Mouse (Mus musculus) retina, adult 2 months (tissue): Measurements from ENCODE around the gene Shroom3.

Experiments
- DNase-seq: peaks from one replicate; pipeline ENCODE4 v3.0.0-alpha.2; 2012; ENCODE audit warnings: low read depth, low spot score

Gene Shroom3

DNA sequence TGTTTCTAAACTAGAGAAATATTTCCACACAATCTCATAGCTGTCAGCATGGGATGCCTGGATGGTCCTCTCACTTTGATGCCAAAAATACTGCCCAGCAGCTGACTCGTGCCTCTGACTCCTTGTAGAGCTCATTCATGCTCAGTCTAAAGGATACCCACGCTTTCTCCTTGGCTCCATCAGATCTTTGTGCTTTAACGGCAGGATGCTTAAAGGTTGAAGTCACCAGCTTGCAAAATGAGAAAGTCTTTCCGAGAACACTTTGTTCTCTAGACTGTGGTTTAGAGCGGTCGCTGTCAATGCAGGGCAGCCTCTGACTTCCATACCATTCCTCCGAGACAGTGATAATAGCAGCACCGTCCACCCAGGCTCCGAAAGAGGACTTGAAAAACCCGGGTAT is 249.8 kb downstream of the Shroom3 start:
- no peak for DNase-seq

DNA sequence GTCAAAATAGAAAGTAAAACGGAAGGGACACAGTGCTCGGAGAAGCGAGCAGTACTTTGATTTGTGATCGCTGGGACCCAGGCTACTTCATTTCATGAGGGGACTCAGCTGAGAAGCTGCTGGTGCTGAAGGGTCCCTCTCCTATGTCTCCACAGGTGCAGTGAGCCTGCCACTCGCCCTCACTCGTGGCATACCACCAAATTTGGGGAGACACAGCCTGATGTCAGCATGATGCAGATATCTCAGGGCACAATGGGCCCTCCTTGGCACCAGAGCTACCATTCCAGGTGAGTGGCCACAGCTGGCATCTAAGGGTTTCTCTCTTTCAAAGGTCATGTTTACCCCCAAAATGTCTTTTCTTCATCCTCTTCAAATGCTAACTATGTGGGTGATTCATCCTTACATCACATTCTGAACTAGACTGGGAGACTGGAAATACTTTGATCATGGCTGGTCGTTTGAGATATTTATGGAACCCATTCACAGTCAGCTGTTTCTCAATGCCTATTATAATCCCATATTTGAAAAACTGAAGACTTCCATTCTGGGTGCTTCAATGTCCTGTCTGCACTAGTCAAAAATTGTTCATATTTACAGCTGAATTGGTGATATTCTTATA is 250.5 kb downstream of the Shroom3 start:
- no peak for DNase-seq

DNA sequence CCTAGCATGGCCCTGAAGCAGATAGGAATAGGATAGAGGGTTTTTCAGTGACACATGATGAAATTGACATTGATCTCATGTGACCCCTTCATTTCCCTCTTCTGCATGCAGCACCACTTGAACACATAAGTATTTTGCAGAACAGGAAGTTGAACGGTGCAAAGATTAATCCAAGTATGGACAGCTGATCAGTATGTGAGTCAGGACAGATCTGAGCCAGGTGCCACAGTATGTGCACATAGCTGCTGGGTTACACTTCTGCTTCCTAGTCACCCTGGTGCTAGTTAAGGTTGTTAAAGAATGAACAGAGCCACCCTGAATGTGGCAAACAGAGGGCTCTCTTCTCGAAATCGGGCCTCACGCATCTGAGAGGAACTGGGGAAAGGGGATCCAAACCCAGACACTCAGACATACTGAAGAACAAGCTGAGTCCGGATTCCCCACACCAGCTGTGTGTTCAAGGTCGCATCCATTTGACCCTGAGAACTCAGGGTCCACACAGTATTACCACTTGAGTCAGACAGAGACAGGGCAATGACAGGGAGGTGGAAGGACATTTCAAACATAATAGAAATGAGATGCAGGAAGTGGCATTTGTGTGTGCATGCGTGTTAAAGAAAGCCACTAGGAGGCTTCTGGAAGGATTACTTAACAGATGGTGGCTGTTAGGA is 251.2 kb downstream of the Shroom3 start:
- no peak for DNase-seq

DNA sequence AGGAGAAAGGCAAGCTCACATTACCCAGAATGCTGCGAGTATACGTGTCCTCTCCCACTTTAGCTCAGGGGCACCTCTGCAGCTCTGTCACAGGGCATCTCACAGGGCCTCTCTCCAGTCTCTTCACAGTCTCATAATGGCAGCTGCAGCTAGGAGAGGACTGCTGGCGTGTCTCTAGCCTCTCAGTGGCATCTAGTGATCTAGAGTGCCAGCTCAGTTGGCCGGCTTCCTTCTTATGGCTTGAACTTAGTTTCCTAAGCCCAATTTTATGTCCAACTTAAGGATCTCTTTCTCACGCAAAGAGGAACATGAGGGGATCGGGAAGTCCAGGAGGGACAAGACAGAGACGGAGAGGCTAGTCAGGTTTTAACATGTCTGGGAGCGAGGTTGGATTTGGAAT is 252.6 kb downstream of the Shroom3 start:
- DNase-seq, result no peak

- no peak for DNase-seq
These were observed 254.5 kb downstream of the Shroom3 start for GRCm38 (mm10) chr5:92937701-92938100.

GRCm38 (mm10) chr5:92939246-92939995 is 256.2 kb downstream of the Shroom3 start:
- no peak for DNase-seq

- DNase-seq, result no peak
These were observed 258.9 kb downstream of the Shroom3 start for GRCm38 (mm10) chr5:92942166-92942565.

GRCm38 (mm10) chr5:92942577-92942976 is 259.3 kb downstream of the Shroom3 start:
- no peak for DNase-seq

DNA sequence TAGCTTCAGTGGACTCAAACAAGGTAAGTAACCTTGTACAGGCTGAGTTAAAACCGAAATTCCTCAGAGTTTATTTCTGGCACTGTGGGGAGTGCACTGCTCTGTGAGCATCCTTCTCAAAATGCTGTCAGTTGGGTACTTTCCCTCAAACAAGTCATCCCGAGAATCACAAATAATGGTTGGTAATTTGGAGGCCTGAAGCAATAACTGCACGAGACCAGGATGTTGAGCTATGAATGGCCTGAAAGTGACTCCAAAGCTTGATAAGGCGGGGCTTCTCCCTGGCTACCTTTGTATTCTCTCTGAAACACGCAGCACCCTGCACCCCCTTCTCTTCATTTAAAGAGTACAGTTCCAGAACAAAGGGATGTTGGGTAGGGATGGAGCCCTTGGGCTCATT is 261.6 kb downstream of the Shroom3 start:
- no peak for DNase-seq

DNA sequence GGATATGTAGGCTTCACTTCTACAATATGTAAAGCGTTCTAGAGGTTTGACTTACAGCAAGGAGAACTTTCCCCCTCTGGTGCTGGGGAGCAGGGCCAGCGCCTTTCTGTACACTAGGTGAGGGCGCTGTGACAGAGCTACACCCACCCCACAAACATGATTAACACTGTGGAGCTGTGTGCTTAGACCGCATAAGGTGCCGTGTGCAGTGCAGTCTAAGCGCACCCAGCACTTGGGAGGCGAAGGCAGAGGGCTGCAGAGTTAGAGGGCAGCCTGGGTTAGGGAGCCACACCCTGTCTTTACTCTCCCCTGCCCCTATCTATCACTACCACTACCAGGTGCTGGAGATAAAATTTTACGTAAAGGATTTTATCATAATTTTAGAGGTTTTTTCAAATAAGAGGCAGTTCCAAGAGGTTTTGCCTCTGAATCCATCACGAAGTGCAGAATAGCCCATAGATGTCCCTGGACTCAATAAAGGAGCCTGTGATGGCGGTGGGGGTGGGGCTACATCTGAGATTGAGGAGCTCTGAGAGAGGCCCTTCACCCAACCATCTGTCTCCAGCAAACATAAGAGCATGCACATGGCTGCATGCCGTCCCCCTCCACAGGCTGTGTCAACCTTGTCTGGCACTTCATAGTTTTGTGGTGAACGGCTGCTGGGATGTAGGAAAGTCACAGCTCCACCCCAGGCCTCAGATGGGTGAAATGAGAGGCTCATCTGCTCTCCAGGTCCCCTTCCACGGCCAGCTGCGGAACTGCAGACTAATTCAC is 265.9 kb downstream of the Shroom3 start:
- DNase-seq, result no peak

DNA sequence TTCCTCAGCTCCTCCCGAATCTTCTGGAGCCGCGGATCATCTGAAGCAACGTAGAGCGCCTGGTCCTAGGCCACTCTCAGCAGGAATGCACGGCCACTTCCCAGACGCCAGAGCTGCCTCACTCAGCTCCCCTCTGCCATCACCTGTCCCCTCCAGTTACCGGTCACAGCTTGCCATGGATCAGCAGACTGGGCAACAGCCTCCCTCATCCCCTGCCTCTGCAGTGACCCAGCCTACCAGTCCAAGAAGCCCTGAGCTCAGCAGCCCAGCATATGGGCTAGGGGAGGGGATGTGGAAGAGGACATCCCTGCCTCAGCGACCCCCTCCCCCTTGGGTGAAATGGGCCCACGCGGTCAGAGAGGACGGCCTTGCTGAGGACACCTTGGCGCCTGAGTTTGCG is 267.3 kb downstream of the Shroom3 start:
- no peak for DNase-seq

- no peak for DNase-seq
These were observed 267.8 kb downstream of the Shroom3 start for GRCm38 (mm10) chr5:92951079-92951478.

DNA sequence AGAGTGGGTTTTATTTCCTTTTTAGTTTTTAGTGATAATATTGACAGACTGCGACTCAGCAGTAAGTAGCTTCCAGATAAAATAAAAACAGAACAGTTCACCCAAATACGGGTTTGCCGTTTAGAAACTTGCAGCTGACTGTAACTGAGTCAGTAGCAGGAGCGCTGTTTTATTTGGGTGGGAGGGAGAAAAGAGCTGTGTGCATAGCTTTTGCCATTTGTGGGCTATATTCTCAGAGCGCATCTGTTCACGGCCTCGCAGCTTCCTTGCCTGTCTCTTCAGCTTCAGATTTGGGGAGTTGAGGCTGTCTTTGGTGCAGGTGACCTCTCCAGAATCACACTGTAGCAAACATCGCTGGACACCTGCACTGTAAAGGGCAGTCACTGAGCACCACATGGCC is 270.6 kb downstream of the Shroom3 start:
- DNase-seq, result no peak

DNA sequence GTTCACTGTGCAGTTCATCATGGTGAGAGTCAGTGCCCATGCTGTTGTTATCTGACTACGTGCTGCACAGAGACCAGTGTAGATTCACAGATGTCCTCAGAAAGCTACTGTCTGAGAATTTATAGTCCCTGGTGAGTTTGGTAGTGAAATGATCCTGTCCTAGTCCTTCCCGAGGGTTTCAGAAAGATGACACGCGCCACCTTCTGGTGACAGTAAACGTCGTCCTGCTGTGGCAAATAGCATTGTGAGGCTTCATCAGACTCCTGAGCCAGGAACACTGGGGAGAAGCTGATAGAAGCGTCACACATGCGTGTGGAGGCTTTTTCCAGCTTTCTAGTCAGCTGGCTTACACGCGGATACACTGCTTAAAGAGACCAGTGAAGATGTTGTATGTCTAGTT is 271.1 kb downstream of the Shroom3 start:
- peak; percentile 54 for DNase-seq

DNA sequence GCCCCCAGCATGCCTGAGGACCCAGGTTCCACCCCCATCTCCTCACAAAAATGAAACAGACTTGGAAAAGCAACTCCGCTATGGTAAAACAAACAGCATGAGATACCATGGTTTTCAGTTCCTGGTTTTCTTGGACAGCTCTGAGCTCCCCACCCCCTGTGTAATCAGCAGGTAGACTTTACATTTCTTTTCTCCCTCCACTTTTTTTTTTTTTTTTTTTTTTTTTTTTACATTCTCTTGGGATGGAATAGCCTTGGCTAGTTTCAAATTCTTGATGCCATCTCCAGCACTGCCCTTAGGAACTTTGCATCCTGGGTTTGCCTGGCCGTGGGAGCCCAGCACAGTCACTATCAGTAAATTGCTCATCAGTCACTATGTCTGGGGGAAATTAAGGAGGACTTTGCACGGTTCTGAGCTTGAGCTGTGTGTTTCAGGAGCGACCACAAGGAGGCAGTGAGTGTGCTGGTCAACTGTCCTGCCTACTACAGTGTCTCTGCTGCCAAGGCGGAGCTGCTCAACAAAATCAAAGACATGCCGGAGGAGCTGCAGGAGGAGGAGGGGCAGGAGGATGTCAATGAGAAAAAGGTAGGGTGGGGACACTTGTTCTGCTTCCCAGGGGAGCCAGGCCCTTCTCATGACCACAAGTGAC is 271.7 kb downstream of the Shroom3 start:
- DNase-seq, result no peak

DNA sequence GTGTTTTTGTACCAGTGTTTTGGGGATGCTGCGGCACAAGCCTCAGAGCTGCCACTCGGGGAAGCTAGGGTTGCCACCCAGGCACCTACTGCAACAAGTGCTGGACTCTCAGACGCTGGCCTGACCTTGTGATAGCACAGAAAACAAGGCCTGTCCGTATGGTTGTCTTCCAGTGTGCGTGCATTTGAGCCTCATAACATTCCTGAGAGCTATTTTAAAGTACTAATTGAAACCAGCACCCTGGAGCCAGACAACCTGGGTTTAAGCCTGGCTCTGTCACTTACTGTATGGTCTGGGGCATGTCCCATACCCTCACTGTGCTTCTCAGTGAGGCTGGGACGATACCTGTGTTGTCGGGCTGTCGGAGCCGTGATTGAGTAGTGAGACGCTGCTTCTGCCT is 276.1 kb downstream of the Shroom3 start:
- DNase-seq, result no peak

DNA sequence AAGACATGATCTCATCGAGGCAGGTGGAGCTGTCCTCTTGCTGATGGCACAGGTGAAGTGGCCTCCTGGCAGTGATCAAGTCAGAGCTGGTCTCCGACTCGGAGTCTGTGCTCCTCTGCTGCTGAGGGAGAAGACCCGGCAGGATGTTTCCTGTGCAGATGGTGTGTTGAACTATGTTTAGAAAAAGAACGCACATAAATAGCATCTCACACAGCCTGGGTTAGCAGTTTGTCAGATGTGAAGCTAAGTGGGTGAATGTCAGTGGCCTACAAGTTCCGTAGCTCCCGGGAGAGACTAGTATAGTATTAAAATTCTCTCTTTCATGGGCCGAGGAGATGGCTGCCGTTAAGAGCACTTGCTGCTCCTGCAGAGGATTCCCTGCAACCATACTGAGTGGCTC is 276.5 kb downstream of the Shroom3 start:
- DNase-seq, result no peak

- DNase-seq, result no peak
These were observed 278.1 kb downstream of the Shroom3 start for GRCm38 (mm10) chr5:92961353-92961752.

GRCm38 (mm10) chr5:92961770-92962231 is 278.6 kb downstream of the Shroom3 start:
- no peak for DNase-seq

- DNase-seq, result no peak
These were observed 281.5 kb downstream of the Shroom3 start for GRCm38 (mm10) chr5:92964691-92965090.

DNA sequence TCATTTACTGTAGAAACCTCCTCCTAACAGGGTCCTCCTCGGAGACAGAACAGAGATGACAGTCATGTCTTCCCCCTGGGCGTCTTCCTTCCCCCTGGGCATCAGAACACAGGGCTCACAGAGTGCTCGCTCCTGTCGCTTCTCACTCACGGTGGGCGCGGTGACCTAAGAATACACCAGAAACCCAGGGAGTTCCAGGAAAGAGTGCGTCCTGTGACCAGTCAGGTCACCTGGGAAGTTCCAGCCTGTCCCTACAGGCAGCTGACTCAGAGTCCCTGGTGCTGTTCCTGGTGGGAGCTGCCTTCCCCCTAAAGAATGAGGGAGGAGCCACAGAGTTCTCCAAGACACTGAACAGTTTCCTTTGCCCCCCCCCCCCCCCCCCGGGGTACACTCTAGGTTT is 283.9 kb downstream of the Shroom3 start:
- no peak for DNase-seq

DNA sequence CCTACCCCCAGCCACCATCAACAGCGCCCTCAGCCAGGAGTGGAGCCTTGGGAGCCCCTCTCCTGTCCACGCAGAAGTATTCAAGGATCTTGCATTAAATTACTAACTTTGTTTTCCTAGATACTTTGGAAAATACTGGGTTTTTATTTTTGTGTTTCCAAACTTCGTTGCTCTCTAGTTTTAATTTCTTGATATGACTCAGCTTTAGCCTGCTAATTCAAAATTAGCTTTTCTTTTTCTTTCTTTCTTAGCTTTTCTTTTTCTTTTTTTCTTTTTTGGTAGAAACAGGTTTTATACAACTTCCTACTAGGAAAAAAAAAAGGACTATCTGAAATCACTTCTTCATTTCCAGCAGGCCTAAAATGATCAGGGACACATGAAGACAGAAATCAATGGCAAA is 284.7 kb downstream of the Shroom3 start:
- no peak for DNase-seq
